Mouse (Mus musculus) forebrain, embryonic 13.5 days (tissue): Measurements from ENCODE around the gene Nol9. TPM values are rescaled to one million over a fixed set of nuclear protein-coding genes. Genes with fewer than 3 reads are reported as not detected.
A peak's percentile ranks its signal among the peaks of the same experiment; 100 is the strongest.
"Not testable (repeated sequence)": the region's sequence is repeated elsewhere in the genome, so short reads cannot be mapped to it uniquely, and the experiment has no call there.

ENCODE experiments used
- ATAC-seq: fragments of 200-750 bp; cut with Nextera tagmentation; 2 replicates; pipeline ENCODE4 v1.8.0; 2017
- H3K27ac ChIP-seq: fragments of 300-500 bp; sonication (generic); 2 replicates; pipeline ENCODE4 v1.5.1; 2015; ENCODE audit warnings: inconsistent platforms, mild to moderate bottlenecking, moderate library complexity
- H3K27me3 ChIP-seq: fragments of 300-500 bp; sonication (generic); 2 replicates; pipeline ENCODE4 v1.6.1; 2015; ENCODE audit warnings: mild to moderate bottlenecking, inconsistent platforms
- H3K36me3 ChIP-seq: fragments of 300-500 bp; sonication (generic); 2 replicates; pipeline ENCODE4 v1.6.1; 2015; ENCODE audit warnings: mild to moderate bottlenecking, inconsistent platforms; ENCODE audit not compliant: poor library complexity, severe bottlenecking
- H3K4me1 ChIP-seq: fragments of 300-500 bp; sonication (generic); 2 replicates; pipeline ENCODE4 v1.6.1; 2015; ENCODE audit warnings: inconsistent platforms
- H3K4me2 ChIP-seq: fragments of 300-500 bp; sonication (generic); 2 replicates; pipeline ENCODE4 v1.6.1; 2015; ENCODE audit warnings: inconsistent platforms, mild to moderate bottlenecking, moderate library complexity
- H3K4me3 ChIP-seq: fragments of 300-500 bp; sonication (generic); 2 replicates; pipeline ENCODE4 v1.5.1; 2015; ENCODE audit warnings: mild to moderate bottlenecking, inconsistent platforms
- H3K9ac ChIP-seq: fragments of 300-500 bp; sonication (generic); 2 replicates; pipeline ENCODE4 v1.6.1; 2015; ENCODE audit warnings: mild to moderate bottlenecking, inconsistent platforms
- H3K9me3 ChIP-seq: fragments of 300-500 bp; sonication (generic); replicated peaks from 2 replicates; pipeline ENCODE4 v1.6.1; 2016; ENCODE audit warnings: inconsistent platforms
- WGBS: fragments of 180-500 bp; shearing (Covaris S2); methylation state at CpG from one replicate; pipeline ENCODE4 v1.1.7; 2015; 5-methylcytosine and 5-hydroxymethylcytosine counted together
- polyA plus RNA-seq: library from polyadenylated mRNA; unstranded; fragments of >200 nt; fragmentation: Nextera tagmentation; extraction: Ambion mirVana; gene quantifications from 2 replicates; pipeline ENCODE4 v1.2.1, GENCODE M21; 2015

The Nol9 gene
- polyA plus RNA-seq, 1 experiment from 2014 or later, result 22.5 TPM

- H3K9me3 ChIP-seq, H3K27ac ChIP-seq, H3K4me3 ChIP-seq, H3K27me3 ChIP-seq, H3K9ac ChIP-seq, H3K36me3 ChIP-seq, H3K4me2 ChIP-seq, ATAC-seq: not testable (repeated sequence)
- peaks cover 11% of the 10 kb centered on the region for H3K4me1 ChIP-seq
- WGBS, result 87% methylated on average over 6 of the region's 6 CpGs
Observed at GRCm38 (mm10) chr4:152036464-152036863, 2.7 kb upstream of the Nol9 start.

GRCm38 (mm10) chr4:152038225-152038984 is 716 bp upstream of the Nol9 start, which contains the start of gene Tas1r1:
Gene Tas1r1 (minus strand): TSS chr4:152038568.
- ATAC-seq, result peak; percentile 17; the same call in 1 of the 2 replicates
- Histone ChIP-seq H3K4me2 (peak within 1 kb of the TSS; percentile 93), H3K4me1 (peaks cover 11% of the 10 kb centered on the region), H3K27ac (no peak within 1 kb of the TSS), H3K27me3 (no peaks in the 10 kb centered on the region), H3K4me3 (peak within 1 kb of the TSS; percentile 100), H3K9me3 (no peaks in the 10 kb centered on the region), H3K36me3 (peaks cover 25% of the 10 kb centered on the region), H3K9ac (peak within 1 kb of the TSS; percentile 85)
- WGBS, result 49% methylated on average over 10 of the region's 10 CpGs

GRCm38 (mm10) chr4:152039831-152040310 is 750 bp downstream of the Nol9 start:
- H3K4me3 ChIP-seq, result peak overlapping the region; percentile 100
- no peak overlapping the region for H3K27ac ChIP-seq
- 0 out of 2 replicates have a peak, but pooled peaks have one; percentile 5 for ATAC-seq
- H3K27me3 ChIP-seq, result no peaks in the 10 kb centered on the region
- H3K9me3 ChIP-seq, result no peaks in the 10 kb centered on the region
- peak overlapping the region; percentile 93 for H3K4me2 ChIP-seq
- 5% methylated on average over 25 of the region's 25 CpGs for WGBS
- peaks cover 11% of the 10 kb centered on the region for H3K4me1 ChIP-seq
- H3K36me3 ChIP-seq, result peaks cover 40% of the 10 kb centered on the region
- peak overlapping the region; percentile 85 for H3K9ac ChIP-seq

- Histone ChIP-seq H3K4me1 (peaks cover 11% of the 10 kb centered on the region), H3K27me3 (no peaks in the 10 kb centered on the region), H3K4me3 (no peak overlapping the region), H3K36me3 (peaks cover 62% of the 10 kb centered on the region), H3K9me3 (no peaks in the 10 kb centered on the region), H3K27ac (no peak overlapping the region), H3K9ac (no peak overlapping the region), H3K4me2 (no peak overlapping the region)
- ATAC-seq, result no peak
- 96% methylated on average over 22 of the region's 22 CpGs for WGBS
Observed at GRCm38 (mm10) chr4:152041924-152042641, 3.0 kb downstream of the Nol9 start.

- no peak overlapping the region for H3K27ac ChIP-seq
- 84% methylated on average over 3 of the region's 3 CpGs for WGBS
- peaks cover 73% of the 10 kb centered on the region for H3K36me3 ChIP-seq
- no peak overlapping the region for H3K4me2 ChIP-seq
- no peaks in the 10 kb centered on the region for H3K27me3 ChIP-seq
- H3K4me3 ChIP-seq, result no peak overlapping the region
- ATAC-seq, result no peak
- peaks cover 11% of the 10 kb centered on the region for H3K4me1 ChIP-seq
- H3K9me3 ChIP-seq, result no peaks in the 10 kb centered on the region
- no peak overlapping the region for H3K9ac ChIP-seq
Observed at GRCm38 (mm10) chr4:152043171-152043570, 4.0 kb downstream of the Nol9 start.

- peaks cover 85% of the 10 kb centered on the region for H3K36me3 ChIP-seq
- H3K27me3 ChIP-seq, result no peaks in the 10 kb centered on the region
- H3K4me3 ChIP-seq, result no peak overlapping the region
- H3K9ac ChIP-seq, result no peak overlapping the region
- no peak overlapping the region for H3K4me2 ChIP-seq
- no peak overlapping the region for H3K27ac ChIP-seq
- no peak for ATAC-seq
- WGBS, result 75% methylated on average over 6 of the region's 6 CpGs
- H3K9me3 ChIP-seq, result no peaks in the 10 kb centered on the region
- peaks cover 11% of the 10 kb centered on the region for H3K4me1 ChIP-seq
Observed at GRCm38 (mm10) chr4:152044609-152045008, 5.5 kb downstream of the Nol9 start.

GRCm38 (mm10) chr4:152062390-152063110 is 23.4 kb downstream of the Nol9 start:
- no peak overlapping the region for H3K27ac ChIP-seq

GRCm38 (mm10) chr4:152067280-152067679 is 28.2 kb downstream of the Nol9 start:
- Histone ChIP-seq H3K4me1 (peaks cover 3% of the 10 kb centered on the region; the same call in 1 of the 2 replicates), H3K27me3 (no peaks in the 10 kb centered on the region), H3K9ac (no peak overlapping the region)

More at GRCm38 (mm10) chr4:152062390-152063110, 23.4 kb downstream of the Nol9 start:
- no peak overlapping the region for H3K4me3 ChIP-seq
- peaks cover 43% of the 10 kb centered on the region for H3K36me3 ChIP-seq
- no peaks in the 10 kb centered on the region for H3K9me3 ChIP-seq
- ATAC-seq, result no peak
- H3K27me3 ChIP-seq, result no peaks in the 10 kb centered on the region
- no peaks in the 10 kb centered on the region for H3K4me1 ChIP-seq
- no peak overlapping the region for H3K9ac ChIP-seq
- 81% methylated on average over 9 of the region's 9 CpGs for WGBS
- H3K4me2 ChIP-seq, result no peak overlapping the region

GRCm38 (mm10) chr4:152068166-152068724 is 29.1 kb downstream of the Nol9 start:
- Histone ChIP-seq H3K4me2 (no peak overlapping the region), H3K27me3 (no peaks in the 10 kb centered on the region), H3K27ac (no peak overlapping the region), H3K4me3 (no peak overlapping the region), H3K9ac (no peak overlapping the region), H3K4me1 (peaks cover 9% of the 10 kb centered on the region), H3K9me3 (no peaks in the 10 kb centered on the region), H3K36me3 (no peaks in the 10 kb centered on the region; the same call in 1 of the 2 replicates)
- no peak for ATAC-seq
- 73% methylated on average over 6 of the region's 6 CpGs for WGBS

More at GRCm38 (mm10) chr4:152067280-152067679, 28.2 kb downstream of the Nol9 start:
- ATAC-seq, result no peak
- no peak overlapping the region for H3K4me3 ChIP-seq
- no peaks in the 10 kb centered on the region for H3K9me3 ChIP-seq
- no peak overlapping the region for H3K4me2 ChIP-seq
- H3K27ac ChIP-seq, result no peak overlapping the region
- H3K36me3 ChIP-seq, result no peaks in the 10 kb centered on the region; the same call in 1 of the 2 replicates

- WGBS, result 79% methylated on average over 3 of the region's 3 CpGs
- Histone ChIP-seq H3K27me3 (no peaks in the 10 kb centered on the region), H3K9ac (no peak overlapping the region), H3K4me2 (no peak overlapping the region), H3K36me3 (no peaks in the 10 kb centered on the region), H3K4me1 (peaks cover 9% of the 10 kb centered on the region), H3K9me3 (no peaks in the 10 kb centered on the region), H3K27ac (no peak overlapping the region), H3K4me3 (no peak overlapping the region)
- no peak for ATAC-seq
Observed at GRCm38 (mm10) chr4:152069245-152069644, 30.1 kb downstream of the Nol9 start.

- Histone ChIP-seq H3K36me3 (no peaks in the 10 kb centered on the region), H3K9ac (no peak overlapping the region), H3K27me3 (no peaks in the 10 kb centered on the region), H3K4me1 (peaks cover 9% of the 10 kb centered on the region), H3K4me2 (no peak overlapping the region), H3K4me3 (no peak overlapping the region), H3K9me3 (no peaks in the 10 kb centered on the region), H3K27ac (no peak overlapping the region)
- 78% methylated on average over 11 of the region's 11 CpGs for WGBS
- no peak for ATAC-seq
Observed at GRCm38 (mm10) chr4:152070494-152071396, 31.6 kb downstream of the Nol9 start.
